Mouse (Mus musculus): ENCODE measurements around the gene Il17rd. TPM values are rescaled to one million over a fixed set of nuclear protein-coding genes. Genes with fewer than 3 reads are reported as not detected.

Gene Il17rd
- polyA plus RNA-seq, 1 experiment from 2014 or later: 7.6 TPM

- no peak overlapping the region for H3K4me2 ChIP-seq (replicated peaks)
- 9% methylated on average over 9 of the region's 9 CpGs for WGBS
- H3K27ac ChIP-seq: peak overlapping the region; percentile 88
- H3K9ac ChIP-seq: no peak overlapping the region
- 0 out of 2 replicates have a peak, but pooled peaks cover 3% of the 10 kb centered on the region for H3K36me3 ChIP-seq
- H3K27me3 ChIP-seq: 0 out of 2 replicates have a peak, but pooled peaks cover 5% of the 10 kb centered on the region
- H3K4me1 ChIP-seq: peaks cover 59% of the 10 kb centered on the region
- ATAC-seq (ENCODE audit: low FRiP score): 0 out of 2 replicates have a peak, but pooled peaks have one; percentile 1
- no peaks in the 10 kb centered on the region for H3K9me3 ChIP-seq (replicated peaks)
- H3K4me3 ChIP-seq: no peak overlapping the region
Measured at GRCm38 (mm10) chr14:27050043-27050442, 11.3 kb downstream of the Il17rd start.

- Histone ChIP-seq H3K36me3 (0 out of 2 replicates have a peak, but pooled peaks cover 3% of the 10 kb centered on the region), H3K9ac (0 out of 2 replicates have a peak overlapping the region, but pooled peaks have one; percentile 20), H3K4me3 (no peak overlapping the region)
Measured at GRCm38 (mm10) chr14:27050560-27051510, 12.1 kb downstream of the Il17rd start.

DNA sequence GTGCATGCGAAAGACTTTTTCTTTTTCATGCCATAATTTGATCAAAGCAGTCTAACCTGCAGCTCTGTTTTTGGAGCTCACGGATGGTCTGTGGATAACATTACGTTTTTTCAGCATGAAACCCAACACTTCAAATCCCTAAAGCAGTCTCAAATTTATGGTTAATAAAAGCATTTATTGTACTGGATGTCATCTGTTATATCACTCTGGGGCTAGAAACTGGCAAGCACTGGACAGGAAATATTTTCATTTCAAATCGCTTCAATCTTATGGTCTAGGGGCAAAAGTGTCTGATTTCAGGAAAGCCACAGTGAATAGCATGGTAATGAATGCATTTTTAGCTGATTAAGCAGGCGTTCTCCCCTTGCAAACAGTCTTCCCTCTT is 12.8 kb downstream of the Il17rd start:
- Histone ChIP-seq H3K27me3 (peaks cover 8% of the 10 kb centered on the region; the same call in 1 of the 2 replicates), H3K4me1 (peaks cover 52% of the 10 kb centered on the region), H3K9me3 (replicated peaks) (no peaks in the 10 kb centered on the region), H3K4me3 (no peak overlapping the region), H3K36me3 (0 out of 2 replicates have a peak, but pooled peaks cover 3% of the 10 kb centered on the region), H3K9ac (no peak overlapping the region), H3K27ac (peak overlapping the region; percentile 88), H3K4me2 (replicated peaks) (peak overlapping the region; percentile 36)
- ATAC-seq (ENCODE audit: low FRiP score): no peak
- WGBS: 26% methylated on average over 5 of the region's 5 CpGs

More at GRCm38 (mm10) chr14:27050560-27051510, 12.1 kb downstream of the Il17rd start:
- Histone ChIP-seq H3K4me2 (replicated peaks) (peak overlapping the region; percentile 36), H3K9me3 (replicated peaks) (no peaks in the 10 kb centered on the region), H3K27ac (peak overlapping the region; percentile 88), H3K27me3 (peaks cover 8% of the 10 kb centered on the region; the same call in 1 of the 2 replicates), H3K4me1 (peaks cover 55% of the 10 kb centered on the region)
- ATAC-seq (ENCODE audit: low FRiP score): peak; percentile 87
- 6% methylated on average over 18 of the region's 18 CpGs for WGBS

DNA sequence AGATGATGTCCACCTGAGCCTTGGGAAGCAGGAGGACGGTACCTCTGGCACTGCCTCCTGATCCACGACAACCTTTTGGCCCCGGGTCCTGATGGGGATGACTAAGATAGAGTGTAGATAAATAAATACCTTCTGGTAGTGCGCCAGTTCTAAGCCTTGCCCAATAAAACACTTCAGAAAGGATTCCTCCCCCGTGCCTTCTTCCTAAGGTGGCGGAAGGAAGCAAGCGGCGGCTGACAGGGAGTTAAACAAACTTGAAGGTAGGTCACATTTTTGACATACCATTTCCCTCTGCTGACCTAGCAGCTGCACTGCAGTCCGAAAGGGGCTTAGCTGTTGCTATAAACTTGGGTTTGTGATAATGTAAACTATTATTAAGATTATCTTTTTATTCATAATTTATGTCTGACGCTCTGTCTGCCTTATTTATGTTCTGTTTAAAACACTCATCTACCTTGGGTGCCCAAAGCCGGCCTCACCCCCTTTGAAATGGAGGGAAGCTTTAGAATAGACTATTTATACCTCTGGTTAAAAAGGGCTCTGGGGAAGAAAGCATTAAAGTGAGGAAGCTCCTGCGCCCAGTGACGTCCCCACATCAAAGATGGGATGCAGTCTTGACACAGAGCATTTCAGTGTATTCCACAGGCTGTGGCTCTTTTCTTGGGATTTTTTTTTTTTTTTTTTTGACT is 19.9 kb downstream of the Il17rd start:
- Histone ChIP-seq H3K9ac (no peak overlapping the region), H3K9me3 (replicated peaks) (no peaks in the 10 kb centered on the region), H3K4me3 (no peak overlapping the region), H3K27me3 (peaks cover 10% of the 10 kb centered on the region; the same call in 1 of the 2 replicates), H3K36me3 (0 out of 2 replicates have a peak, but pooled peaks cover 3% of the 10 kb centered on the region), H3K27ac (no peak overlapping the region), H3K4me2 (replicated peaks) (no peak overlapping the region), H3K4me1 (peaks cover 36% of the 10 kb centered on the region)
- ATAC-seq (ENCODE audit: low FRiP score): no peak
- WGBS: 48% methylated on average over 13 of the region's 13 CpGs

DNA sequence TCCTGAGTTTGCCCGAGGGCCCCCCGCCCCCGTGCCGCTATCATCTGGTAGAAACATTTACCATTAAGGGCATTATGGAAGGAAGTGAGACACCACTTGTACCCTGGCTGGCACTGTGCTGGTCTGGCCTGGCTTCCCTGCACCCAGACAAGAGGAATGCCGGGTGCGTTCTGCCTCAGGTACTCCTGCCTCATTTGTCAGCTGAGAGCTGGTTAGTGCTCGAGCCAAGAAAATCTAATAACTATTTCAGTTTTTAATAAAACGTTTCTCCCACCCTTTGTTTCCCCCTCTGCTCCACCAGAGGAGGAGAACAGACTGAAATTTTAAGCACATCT is 20.4 kb downstream of the Il17rd start:
- Histone ChIP-seq H3K9ac (no peak overlapping the region), H3K9me3 (replicated peaks) (no peaks in the 10 kb centered on the region), H3K4me3 (no peak overlapping the region), H3K27me3 (peaks cover 10% of the 10 kb centered on the region; the same call in 1 of the 2 replicates), H3K4me1 (peaks cover 36% of the 10 kb centered on the region), H3K4me2 (replicated peaks) (no peak overlapping the region), H3K27ac (no peak overlapping the region), H3K36me3 (no peaks in the 10 kb centered on the region)
- WGBS: 42% methylated on average over 8 of the region's 8 CpGs
- ATAC-seq (ENCODE audit: low FRiP score): no peak

DNA sequence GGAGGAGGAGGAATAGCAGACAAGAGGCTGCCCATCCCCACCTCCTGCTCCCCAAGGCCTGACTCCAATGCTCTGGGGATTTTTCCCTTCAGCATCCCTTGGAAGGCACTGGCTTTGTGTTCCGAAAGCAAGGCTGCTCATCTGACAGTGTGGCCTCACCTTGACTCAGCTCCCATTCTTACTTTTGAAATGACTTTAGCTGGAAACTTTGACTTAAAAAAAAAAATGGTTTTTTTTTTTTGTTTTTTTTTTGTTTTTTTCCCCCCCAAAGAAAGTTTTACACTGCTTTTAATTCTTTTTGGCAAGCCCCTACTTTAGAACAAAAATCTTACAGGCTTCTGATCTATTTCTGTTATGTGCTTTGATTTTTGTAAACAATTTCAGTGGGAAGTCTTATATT is 24.6 kb downstream of the Il17rd start:
- H3K4me1 ChIP-seq: peaks cover 51% of the 10 kb centered on the region
- H3K36me3 ChIP-seq: no peaks in the 10 kb centered on the region
- no peak for ATAC-seq (ENCODE audit: low FRiP score)
- WGBS: 61% methylated on average over 1 of the region's 1 CpGs
- no peaks in the 10 kb centered on the region for H3K9me3 ChIP-seq (replicated peaks)
- no peak overlapping the region for H3K4me2 ChIP-seq (replicated peaks)
- H3K4me3 ChIP-seq: no peak overlapping the region
- H3K27me3 ChIP-seq: no peaks in the 10 kb centered on the region; the same call in 1 of the 2 replicates
- no peak overlapping the region for H3K9ac ChIP-seq
- H3K27ac ChIP-seq: no peak overlapping the region

- Histone ChIP-seq H3K27ac (peak overlapping the region; percentile 72), H3K27me3 (no peaks in the 10 kb centered on the region; the same call in 1 of the 2 replicates), H3K4me1 (peaks cover 65% of the 10 kb centered on the region), H3K4me3 (no peak overlapping the region), H3K9me3 (replicated peaks) (no peaks in the 10 kb centered on the region), H3K9ac (no peak overlapping the region; the same call in 1 of the 2 replicates), H3K4me2 (replicated peaks) (peak overlapping the region; percentile 30), H3K36me3 (no peaks in the 10 kb centered on the region)
- WGBS: 4% methylated on average over 9 of the region's 9 CpGs
- peak; percentile 80 for ATAC-seq (ENCODE audit: low FRiP score)
Measured at GRCm38 (mm10) chr14:27066171-27066929, 27.6 kb downstream of the Il17rd start.

DNA sequence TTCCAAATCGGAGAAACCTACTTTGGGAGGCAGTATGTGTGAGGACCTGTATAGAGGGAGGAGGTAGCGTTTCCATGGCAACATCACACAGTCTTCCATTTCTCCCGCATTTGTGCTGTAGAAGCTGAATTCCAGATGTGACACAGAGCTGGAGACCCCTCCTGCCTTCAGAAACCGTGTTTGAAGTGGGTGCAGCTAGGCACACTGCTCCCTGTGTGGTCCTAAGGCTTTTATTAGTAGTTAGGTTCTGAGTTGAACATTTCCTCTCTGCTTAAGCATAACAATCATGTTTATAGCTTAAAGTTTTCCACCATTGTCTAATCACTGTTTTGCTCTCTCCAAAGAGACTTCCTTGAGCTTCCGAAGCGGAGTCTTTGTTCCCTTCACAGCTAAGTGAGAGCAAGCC is 29.1 kb downstream of the Il17rd start:
- no peaks in the 10 kb centered on the region for H3K36me3 ChIP-seq
- H3K27ac ChIP-seq: peak overlapping the region; percentile 40
- no peaks in the 10 kb centered on the region; the same call in 1 of the 2 replicates for H3K27me3 ChIP-seq
- peak overlapping the region; percentile 17; the same call in 1 of the 2 replicates for H3K4me2 ChIP-seq (replicated peaks)
- H3K9me3 ChIP-seq (replicated peaks): no peaks in the 10 kb centered on the region
- no peak overlapping the region for H3K4me3 ChIP-seq
- peaks cover 71% of the 10 kb centered on the region for H3K4me1 ChIP-seq
- no peak overlapping the region for H3K9ac ChIP-seq
- ATAC-seq (ENCODE audit: low FRiP score): no peak
- 19% methylated on average over 6 of the region's 6 CpGs for WGBS

- no peak overlapping the region for H3K9ac ChIP-seq
- peak overlapping the region; percentile 48 for H3K27ac ChIP-seq
- H3K4me1 ChIP-seq: peaks cover 85% of the 10 kb centered on the region
- H3K9me3 ChIP-seq (replicated peaks): no peaks in the 10 kb centered on the region
- H3K4me2 ChIP-seq (replicated peaks): no peak overlapping the region
- no peak overlapping the region for H3K4me3 ChIP-seq
- H3K27me3 ChIP-seq: no peaks in the 10 kb centered on the region; the same call in 1 of the 2 replicates
- 40% methylated on average over 8 of the region's 8 CpGs for WGBS
- no peaks in the 10 kb centered on the region for H3K36me3 ChIP-seq
- no peak for ATAC-seq (ENCODE audit: low FRiP score)
Measured at GRCm38 (mm10) chr14:27069434-27070097, 30.8 kb downstream of the Il17rd start.

GRCm38 (mm10) chr14:27070128-27070527 is 31.4 kb downstream of the Il17rd start:
- H3K9me3 ChIP-seq (replicated peaks): no peaks in the 10 kb centered on the region
- H3K27me3 ChIP-seq: no peaks in the 10 kb centered on the region; the same call in 1 of the 2 replicates
- no peak overlapping the region for H3K9ac ChIP-seq
- WGBS: 37% methylated on average over 3 of the region's 3 CpGs
- H3K27ac ChIP-seq: peak overlapping the region; percentile 48
- H3K4me1 ChIP-seq: peaks cover 90% of the 10 kb centered on the region
- no peak overlapping the region for H3K4me3 ChIP-seq
- no peak for ATAC-seq (ENCODE audit: low FRiP score)
- H3K36me3 ChIP-seq: no peaks in the 10 kb centered on the region
- H3K4me2 ChIP-seq (replicated peaks): no peak overlapping the region

DNA sequence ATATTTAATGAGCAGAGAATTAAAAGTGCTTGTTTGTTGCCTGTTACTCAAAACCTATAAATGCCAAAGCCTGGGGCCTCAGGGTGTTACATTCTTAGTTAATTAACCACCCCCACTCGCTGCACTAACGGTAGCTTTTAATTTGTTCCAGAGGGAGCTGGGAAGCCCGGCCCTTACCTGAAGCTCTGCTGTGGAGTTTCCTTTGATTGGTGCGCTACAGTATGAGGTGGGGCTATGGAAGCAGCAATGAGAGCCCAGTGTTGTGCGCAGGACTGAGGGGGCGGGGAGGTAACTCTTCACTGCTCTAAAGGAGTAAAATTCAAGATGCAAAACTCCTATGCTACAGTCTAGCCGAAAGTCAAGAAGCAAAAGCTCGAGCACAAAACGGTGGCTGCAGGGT is 32.0 kb downstream of the Il17rd start:
- WGBS: 25% methylated on average over 9 of the region's 9 CpGs
- ATAC-seq (ENCODE audit: low FRiP score): no peak
- Histone ChIP-seq H3K9me3 (replicated peaks) (no peaks in the 10 kb centered on the region), H3K36me3 (no peaks in the 10 kb centered on the region), H3K9ac (no peak overlapping the region), H3K4me1 (peaks cover 91% of the 10 kb centered on the region), H3K4me2 (replicated peaks) (no peak overlapping the region; the same call in 1 of the 2 replicates), H3K4me3 (no peak overlapping the region), H3K27me3 (no peaks in the 10 kb centered on the region; the same call in 1 of the 2 replicates), H3K27ac (no peak overlapping the region)
